Mouse (Mus musculus) ES-Bruce4 (cell line): ENCODE measurements at regions not wholly inside any gene's neighbourhood (a gene's known extent, or its start where the extent isn't known, plus 50 kb on each side); places are given as distances from the start of the nearest gene placed in this dataset.

ENCODE experiments used
- CTCF ChIP-seq: IDR thresholded peaks from one replicate; pipeline ENCODE4 v1.8.1; 2011; ENCODE audit warnings: low read depth, low read length
- EP300 ChIP-seq: IDR thresholded peaks from 2 replicates; pipeline ENCODE4 v1.6.1; 2011; ENCODE audit warnings: low read depth, low read length; ENCODE audit not compliant: insufficient read depth
- POLR2A ChIP-seq: IDR thresholded peaks from one replicate; pipeline ENCODE4 v1.8.1; 2011; ENCODE audit warnings: low read length; ENCODE audit not compliant: insufficient read depth

- TF ChIP-seq POLR2A: no peak
- no peak for TF ChIP-seq CTCF
- TF ChIP-seq EP300: no peak
These were observed 151.9 kb upstream of the Gm5148 start for GRCm38 (mm10) chr3:37876016-37876765.
